Mouse (Mus musculus) lung, embryonic 16.5 days (tissue): ENCODE measurements around the gene Ptprcap. TPM values are rescaled to one million over a fixed set of nuclear protein-coding genes. Genes with fewer than 3 reads are reported as not detected.
"Not testable (repeated sequence)": the region's sequence is repeated elsewhere in the genome, so short reads cannot be mapped to it uniquely, and the experiment has no call there.

Experiments used
- ATAC-seq: fragments of 200-750 bp; cut with Nextera tagmentation; 2 replicates; pipeline ENCODE4 v1.8.0; 2017; ENCODE audit warnings: low read depth, mild to moderate bottlenecking, moderate library complexity
- H3K27ac ChIP-seq: fragments of 300-500 bp; sonication (generic); 2 replicates; pipeline ENCODE4 v1.5.1; 2014; ENCODE audit warnings: mild to moderate bottlenecking, control low read depth, low read length
- H3K27me3 ChIP-seq: fragments of 300-500 bp; sonication (generic); 2 replicates; pipeline ENCODE4 v1.6.1; 2014; ENCODE audit warnings: low read depth, low read length, mixed read lengths; ENCODE audit not compliant: control insufficient read depth, insufficient read depth
- H3K36me3 ChIP-seq: fragments of 300-500 bp; sonication (generic); 2 replicates; pipeline ENCODE4 v1.6.1; 2014; ENCODE audit warnings: low read length; ENCODE audit not compliant: control insufficient read depth, insufficient read depth
- H3K4me1 ChIP-seq: fragments of 300-500 bp; sonication (generic); replicated peaks from 2 replicates; pipeline ENCODE4 v1.6.1; 2014; ENCODE audit warnings: low read length, mixed read lengths; ENCODE audit not compliant: control insufficient read depth, insufficient read depth
- H3K4me2 ChIP-seq: fragments of 300-500 bp; sonication (generic); 2 replicates; pipeline ENCODE4 v1.6.1; 2014; ENCODE audit warnings: low read depth, low read length, control low read depth
- H3K4me3 ChIP-seq: fragments of 300-500 bp; sonication (generic); 2 replicates; pipeline ENCODE4 v1.5.1; 2014; ENCODE audit warnings: mild to moderate bottlenecking, low read length, control low read depth
- H3K9ac ChIP-seq: fragments of 300-500 bp; sonication (generic); 2 replicates; pipeline ENCODE4 v1.6.1; 2014; ENCODE audit warnings: low read length, control low read depth
- H3K9me3 ChIP-seq: fragments of 300-500 bp; sonication (generic); 2 replicates; pipeline ENCODE4 v1.6.1; 2016; ENCODE audit warnings: low read length; ENCODE audit not compliant: control insufficient read depth
- WGBS: fragments of 180-500 bp; shearing (Covaris S2); extraction: QIAGEN DNeasy Blood & Tissue Kit; methylation state at CpG from one replicate; pipeline ENCODE4 v1.1.7; 2014; 5-methylcytosine and 5-hydroxymethylcytosine counted together
- polyA plus RNA-seq: library from polyadenylated mRNA; unstranded; fragments of >200 nt; fragmentation: Nextera tagmentation; extraction: Ambion mirVana; gene quantifications from 2 replicates; pipeline ENCODE4 v1.2.1, GENCODE M21; 2015

The Ptprcap gene
- polyA plus RNA-seq, 1 experiment from 2014 or later, result 4.6 TPM

DNA sequence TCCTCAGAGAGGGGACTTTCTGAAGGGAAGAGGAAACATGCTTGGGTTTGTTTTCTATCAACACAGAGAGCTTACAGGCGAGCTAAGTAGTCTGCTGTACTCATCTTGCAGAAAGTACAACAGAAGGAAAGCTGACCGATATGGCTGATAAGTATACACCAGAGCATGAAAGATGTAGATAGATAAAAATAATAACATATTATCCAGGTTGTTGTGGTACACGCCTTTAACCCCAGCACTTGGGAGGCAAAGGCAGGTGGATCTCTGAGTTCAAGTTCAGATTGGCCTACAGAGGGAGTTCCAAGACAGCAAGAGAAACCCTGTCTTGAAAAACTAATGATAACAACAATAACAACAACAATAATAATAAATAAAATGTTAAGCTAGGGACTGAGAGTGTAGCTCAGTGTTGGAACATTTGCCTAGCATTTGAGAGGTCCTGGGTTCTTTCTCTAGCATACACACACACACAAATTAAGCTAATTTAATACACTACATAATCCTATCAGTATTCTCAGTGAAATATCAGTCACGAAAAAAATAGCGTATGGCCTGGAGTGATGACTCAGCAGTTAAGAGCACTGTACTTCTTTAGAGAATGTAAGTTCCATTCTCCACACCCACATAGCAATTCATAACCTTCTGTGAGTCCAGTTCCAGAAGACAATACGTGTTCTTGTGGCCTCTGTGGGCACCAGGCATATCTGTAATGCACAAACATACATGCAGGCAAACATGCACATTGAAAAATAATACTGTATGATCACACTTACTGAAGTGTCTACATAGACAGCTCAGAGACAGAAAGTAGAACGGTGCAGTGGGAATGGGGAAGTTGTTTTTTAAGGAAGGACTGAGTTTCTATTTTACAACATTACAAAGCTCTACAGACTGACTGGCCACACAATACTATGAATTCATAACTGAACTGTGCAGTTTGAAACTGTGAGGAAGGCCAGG lies 30.7 kb upstream of the Ptprcap start:
- Histone ChIP-seq H3K4me1 (peaks cover 15% of the 10 kb centered on the region), H3K4me3 (no peak overlapping the region), H3K27me3 (no peaks in the 10 kb centered on the region), H3K27ac (no peak overlapping the region), H3K9me3 (no peaks in the 10 kb centered on the region), H3K9ac (no peak overlapping the region), H3K4me2 (no peak overlapping the region), H3K36me3 (peaks cover 4% of the 10 kb centered on the region; the same call in 1 of the 2 replicates)
- no peak for ATAC-seq
- 77% methylated on average over 7 of the region's 7 CpGs for WGBS

DNA sequence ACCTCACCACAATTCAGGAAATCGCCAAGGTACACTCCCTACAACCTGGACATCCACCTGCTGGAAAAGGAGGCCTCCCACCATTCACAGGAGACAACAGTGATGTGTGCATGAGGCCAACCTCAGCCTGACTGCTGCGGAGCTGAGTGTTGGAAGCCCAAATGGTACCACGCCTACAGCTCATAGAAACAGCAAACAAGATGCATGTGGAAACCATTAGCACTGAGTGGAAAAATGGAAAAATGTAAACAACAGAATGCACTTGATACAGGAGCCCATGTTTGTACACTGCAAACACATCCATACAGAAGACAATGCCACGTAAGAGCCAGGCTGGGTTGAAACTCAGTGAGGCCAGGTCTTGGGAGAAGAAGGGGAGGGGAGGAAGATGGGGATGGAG lies 29.0 kb upstream of the Ptprcap start:
- no peak for ATAC-seq
- WGBS, result 57% methylated on average over 4 of the region's 4 CpGs

DNA sequence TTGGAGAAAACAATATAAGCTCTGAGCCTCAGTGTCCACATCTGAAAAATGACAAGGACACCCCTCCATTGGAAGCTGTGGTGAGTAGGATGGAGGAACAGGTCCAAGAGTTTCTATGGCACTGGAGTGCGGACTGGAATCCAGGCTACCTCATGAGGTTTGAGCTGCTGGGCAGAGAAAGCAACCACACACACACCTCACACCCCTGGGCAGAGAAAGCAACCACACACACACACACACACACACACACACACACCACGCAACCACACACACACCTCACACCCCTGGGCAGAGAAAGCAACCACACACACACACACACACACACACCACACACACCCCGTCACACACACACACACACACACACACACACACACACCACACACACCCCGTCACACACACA lies 28.1 kb upstream of the Ptprcap start:
- Histone ChIP-seq H3K4me1 (peaks cover 15% of the 10 kb centered on the region), H3K4me3 (peak overlapping the region; percentile 89), H3K4me2 (peak overlapping the region; percentile 72), H3K27ac (0 out of 2 replicates have a peak overlapping the region, but pooled peaks have one; percentile 1), H3K9ac (peak overlapping the region; percentile 93), H3K36me3 (peaks cover 11% of the 10 kb centered on the region)
- H3K9me3 ChIP-seq, H3K27me3 ChIP-seq: not testable (repeated sequence)
- 19% methylated on average over 2 of the region's 4 CpGs for WGBS
- ATAC-seq, result peak; percentile 10

More for the DNA sequence above, 29.0 kb upstream of the Ptprcap start:
- no peak overlapping the region for H3K27ac ChIP-seq
- no peak overlapping the region for H3K4me2 ChIP-seq
- H3K4me3 ChIP-seq, result no peak overlapping the region
- no peak overlapping the region for H3K9ac ChIP-seq
- no peaks in the 10 kb centered on the region for H3K27me3 ChIP-seq
- H3K9me3 ChIP-seq, result no peaks in the 10 kb centered on the region
- peaks cover 7% of the 10 kb centered on the region for H3K36me3 ChIP-seq
- peaks cover 15% of the 10 kb centered on the region for H3K4me1 ChIP-seq

DNA sequence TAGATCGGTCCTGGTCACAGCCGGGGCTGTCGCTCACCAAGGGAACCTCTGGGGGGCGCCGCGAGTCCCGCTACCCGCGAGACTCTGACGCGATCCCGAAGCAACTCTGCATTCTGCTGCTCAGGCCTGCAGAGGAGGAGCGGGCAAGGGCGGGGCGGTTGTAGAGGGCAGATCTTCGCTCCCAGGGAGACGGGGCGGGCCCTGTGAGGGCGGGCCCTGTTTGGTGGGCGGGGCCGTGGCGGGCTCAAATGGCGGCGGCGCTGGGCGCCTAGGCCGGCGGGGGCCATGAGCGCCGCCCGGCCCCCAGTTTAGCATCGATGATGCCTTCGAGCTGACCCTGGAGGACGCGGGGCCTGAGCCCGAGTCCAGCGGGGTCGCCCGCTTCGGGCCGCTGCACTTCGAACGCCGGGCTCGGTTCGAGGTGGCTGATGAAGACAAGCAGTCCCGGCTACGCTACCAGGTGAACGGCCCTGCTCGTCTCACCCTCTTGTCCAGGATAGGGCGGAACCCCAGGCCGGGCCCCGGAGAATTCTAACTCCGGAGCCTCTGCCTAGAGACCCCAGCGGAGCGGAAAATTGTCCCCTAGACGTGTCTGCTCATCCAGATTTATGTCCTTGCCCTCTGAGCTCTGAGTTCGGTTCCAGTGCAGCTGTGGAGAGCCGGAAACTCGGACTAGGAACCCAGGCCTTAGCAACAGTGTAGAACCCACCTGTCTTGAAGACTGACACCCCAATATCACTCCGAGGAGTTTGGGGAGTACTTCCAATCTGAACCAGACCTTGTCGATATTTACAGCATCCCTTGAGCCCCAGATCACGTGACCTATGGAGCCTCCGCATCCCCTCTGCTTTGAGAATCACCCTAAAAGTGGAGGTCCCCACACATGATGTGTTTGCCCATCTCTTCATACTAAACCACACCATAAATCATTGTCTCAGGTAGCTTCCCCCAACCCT lies 27.4 kb upstream of the Ptprcap start, which contains the start of gene Aip:
Gene Aip, minus strand, starts transcription at position 118 of the 956 bp plus-strand sequence.
- Histone ChIP-seq H3K9ac (peak within 1 kb of the TSS; percentile 93), H3K4me3 (peak within 1 kb of the TSS; percentile 89), H3K27me3 (no peaks in the 10 kb centered on the region), H3K27ac (peak within 1 kb of the TSS; percentile 50), H3K4me1 (peaks cover 8% of the 10 kb centered on the region), H3K4me2 (peak within 1 kb of the TSS; percentile 72), H3K36me3 (peaks cover 11% of the 10 kb centered on the region), H3K9me3 (no peaks in the 10 kb centered on the region)
- under 1% methylated on average over 58 of the region's 64 CpGs for WGBS
- ATAC-seq, result peak; percentile 94

DNA sequence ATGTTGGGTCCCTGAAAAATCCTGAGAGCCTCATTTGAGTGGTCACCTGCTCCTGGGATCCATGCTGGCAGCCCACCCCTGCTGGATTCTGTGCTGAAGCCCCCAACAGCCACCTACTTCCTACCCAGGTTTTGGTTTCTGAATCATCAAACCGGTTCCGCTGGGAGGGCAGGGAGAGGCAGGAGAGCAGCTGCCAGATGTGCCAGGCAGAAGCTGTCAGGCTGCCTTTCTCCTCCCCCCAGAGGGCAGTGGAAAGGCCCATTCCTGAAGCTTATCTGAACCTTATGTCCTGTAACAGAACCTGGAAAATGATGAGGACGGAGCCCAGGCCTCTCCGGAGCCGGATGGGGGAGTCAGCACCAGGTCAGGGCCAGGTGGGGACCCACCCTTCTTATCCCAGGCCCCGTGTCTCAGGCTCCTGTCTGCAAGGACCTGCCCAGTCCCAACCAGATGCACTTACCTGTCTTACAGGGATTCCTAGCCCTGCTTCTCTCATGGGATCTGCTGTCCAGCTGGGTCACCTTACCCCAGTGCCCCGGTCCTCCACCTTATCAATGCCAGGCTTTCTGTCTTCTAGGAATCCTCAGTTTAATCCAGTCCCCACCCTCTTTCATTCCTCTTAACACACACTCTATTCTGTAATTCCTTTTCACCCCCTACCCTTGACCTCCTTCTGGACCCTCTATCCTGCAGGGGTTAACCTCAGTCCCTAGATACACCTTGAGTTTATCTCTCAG lies 26.5 kb upstream of the Ptprcap start:
- 48% methylated on average over 7 of the region's 7 CpGs for WGBS
- H3K4me3 ChIP-seq, result peak overlapping the region; percentile 89
- no peaks in the 10 kb centered on the region for H3K9me3 ChIP-seq
- ATAC-seq, result no peak
- H3K4me1 ChIP-seq, result peaks cover 8% of the 10 kb centered on the region
- H3K36me3 ChIP-seq, result peaks cover 11% of the 10 kb centered on the region
- H3K9ac ChIP-seq, result peak overlapping the region; percentile 93
- no peaks in the 10 kb centered on the region for H3K27me3 ChIP-seq
- no peak overlapping the region for H3K27ac ChIP-seq
- peak overlapping the region; percentile 72 for H3K4me2 ChIP-seq

DNA sequence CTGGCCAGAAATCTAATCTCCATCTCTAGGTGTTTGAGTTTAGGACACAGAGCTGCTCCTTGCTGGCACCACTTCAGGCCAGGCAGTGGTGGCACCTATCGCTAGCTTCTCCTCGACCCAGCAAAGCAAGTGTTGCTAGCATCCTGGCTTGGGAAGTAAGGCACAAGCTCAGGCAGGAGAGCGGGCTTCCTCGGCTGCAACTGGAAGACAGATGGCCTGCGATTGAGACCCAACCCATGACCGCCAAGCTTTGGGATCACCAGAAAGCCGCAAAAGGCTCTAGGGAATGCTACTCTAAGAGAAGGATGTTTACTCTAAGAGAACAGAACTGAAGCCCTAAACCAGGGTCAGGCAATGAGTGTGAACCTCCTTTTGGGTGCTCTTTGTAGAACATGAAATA lies 23.9 kb upstream of the Ptprcap start:
- no peaks in the 10 kb centered on the region for H3K27me3 ChIP-seq
- H3K4me2 ChIP-seq, result no peak overlapping the region
- H3K36me3 ChIP-seq, result peaks cover 17% of the 10 kb centered on the region
- peaks cover 8% of the 10 kb centered on the region for H3K4me1 ChIP-seq
- H3K9ac ChIP-seq, result no peak overlapping the region; the same call in 1 of the 2 replicates
- 86% methylated on average over 7 of the region's 7 CpGs for WGBS
- H3K9me3 ChIP-seq, result no peaks in the 10 kb centered on the region
- H3K27ac ChIP-seq, result no peak overlapping the region
- no peak for ATAC-seq
- H3K4me3 ChIP-seq, result no peak overlapping the region

DNA sequence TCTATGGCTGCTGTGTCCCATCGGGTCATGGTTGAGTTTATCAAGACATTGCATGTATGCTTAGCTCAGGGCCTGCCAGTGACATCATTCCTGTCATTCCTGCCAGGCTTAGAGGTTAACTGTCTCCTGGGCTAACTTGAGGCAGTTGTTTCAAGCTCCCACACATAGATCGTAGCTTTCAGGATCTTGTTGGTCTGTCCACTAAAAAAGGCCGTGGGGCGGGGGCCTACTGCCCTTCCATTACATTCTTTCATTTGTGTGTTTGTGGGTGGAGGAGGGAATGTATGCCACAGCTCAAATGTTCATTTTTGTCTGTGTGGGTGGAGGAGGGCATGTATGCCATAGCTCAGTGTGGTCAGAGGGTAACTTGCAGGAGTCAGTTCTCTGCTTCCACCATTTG lies 23.3 kb upstream of the Ptprcap start:
- H3K27me3 ChIP-seq, result no peaks in the 10 kb centered on the region
- H3K4me2 ChIP-seq, result no peak overlapping the region
- H3K9ac ChIP-seq, result no peak overlapping the region
- H3K4me1 ChIP-seq, result peaks cover 8% of the 10 kb centered on the region
- H3K27ac ChIP-seq, result no peak overlapping the region
- H3K4me3 ChIP-seq, result no peak overlapping the region
- no peak for ATAC-seq
- H3K36me3 ChIP-seq, result peaks cover 17% of the 10 kb centered on the region
- no peaks in the 10 kb centered on the region for H3K9me3 ChIP-seq
- WGBS, result 88% methylated on average over 4 of the region's 4 CpGs

DNA sequence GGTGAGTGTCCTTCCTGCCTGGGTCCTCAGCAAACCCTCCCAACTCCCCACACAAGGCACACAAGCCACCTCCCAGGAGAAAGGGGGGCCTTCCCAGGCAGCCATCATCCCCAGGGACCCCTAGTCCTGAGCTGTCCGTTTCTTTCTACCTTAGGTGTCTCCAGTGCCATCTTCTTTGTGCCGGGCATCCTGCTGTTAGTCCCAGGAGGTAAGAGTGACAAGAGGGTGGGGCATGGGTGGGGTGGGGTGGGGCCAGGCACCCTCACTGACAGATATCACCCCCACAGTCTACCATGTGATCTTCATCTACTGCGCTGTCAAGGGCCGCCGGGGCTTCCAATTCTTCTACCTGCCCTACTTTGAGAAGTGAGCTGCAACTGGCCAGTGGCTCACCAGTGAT lies 22.3 kb upstream of the Ptprcap start:
- H3K9me3 ChIP-seq, result no peaks in the 10 kb centered on the region
- WGBS, result 88% methylated on average over 5 of the region's 5 CpGs
- ATAC-seq, result no peak
- H3K4me2 ChIP-seq, result no peak overlapping the region
- no peak overlapping the region for H3K27ac ChIP-seq
- no peak overlapping the region for H3K9ac ChIP-seq
- H3K4me3 ChIP-seq, result no peak overlapping the region
- H3K36me3 ChIP-seq, result peaks cover 17% of the 10 kb centered on the region
- peaks cover 8% of the 10 kb centered on the region for H3K4me1 ChIP-seq
- H3K27me3 ChIP-seq, result no peaks in the 10 kb centered on the region
